Mouse (Mus musculus): ENCODE results near the gene Crybg1.
A peak's percentile ranks its signal among the peaks of the same experiment; 100 is the strongest.

The Crybg1 gene

GRCm38 (mm10) chr10:44080351-44080750 lies 68.3 kb downstream of the Crybg1 start:
- DNase-seq = no peak

GRCm38 (mm10) chr10:44078799-44079521 lies 69.7 kb downstream of the Crybg1 start:
- no peak for DNase-seq

DNA sequence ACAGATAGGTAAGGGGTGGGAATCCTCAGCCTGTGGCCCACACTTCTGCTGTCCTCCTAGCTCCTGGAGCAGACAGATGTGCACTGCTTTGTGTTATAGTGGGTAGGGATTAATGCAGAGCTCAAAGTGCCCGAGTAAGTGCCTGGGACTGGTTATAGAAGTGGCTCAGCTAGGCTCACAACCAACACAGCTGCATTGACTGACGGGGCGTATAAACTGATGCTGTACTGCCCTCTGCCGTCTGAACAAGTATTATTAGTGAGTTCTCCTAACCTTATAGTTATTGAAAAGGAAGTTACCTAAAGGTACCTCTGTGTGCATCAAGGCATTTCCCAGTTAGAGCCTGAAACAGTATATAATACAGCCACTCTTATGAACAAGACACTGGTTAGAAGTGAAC lies 77.6 kb downstream of the Crybg1 start:
- peak; percentile 15 to 22 for DNase-seq

DNA sequence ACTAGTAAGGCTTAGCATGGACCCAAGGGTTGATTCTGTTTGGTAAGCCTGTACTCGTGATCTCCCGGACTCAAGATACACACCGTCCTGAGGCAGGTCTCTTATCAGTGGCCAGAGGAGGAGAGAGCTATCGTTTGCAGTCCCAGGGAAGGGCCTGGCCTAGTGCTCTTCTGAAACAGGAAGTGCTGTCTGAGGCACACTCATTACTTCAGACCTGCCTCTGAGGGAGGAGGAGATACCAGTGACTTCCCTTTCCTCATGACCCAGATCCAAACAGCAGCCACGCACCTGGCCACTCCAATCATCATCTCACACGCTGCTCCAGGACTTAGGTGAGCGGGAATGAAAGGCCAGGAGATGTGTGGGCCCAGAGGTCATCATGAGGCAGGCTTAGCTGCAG lies 79.5 kb downstream of the Crybg1 start:
- DNase-seq = no peak

- no peak for DNase-seq
Observed at GRCm38 (mm10) chr10:44065848-44066360, 82.7 kb downstream of the Crybg1 start.

- DNase-seq = no peak
Observed at GRCm38 (mm10) chr10:44062981-44063380, 85.7 kb downstream of the Crybg1 start.

DNA sequence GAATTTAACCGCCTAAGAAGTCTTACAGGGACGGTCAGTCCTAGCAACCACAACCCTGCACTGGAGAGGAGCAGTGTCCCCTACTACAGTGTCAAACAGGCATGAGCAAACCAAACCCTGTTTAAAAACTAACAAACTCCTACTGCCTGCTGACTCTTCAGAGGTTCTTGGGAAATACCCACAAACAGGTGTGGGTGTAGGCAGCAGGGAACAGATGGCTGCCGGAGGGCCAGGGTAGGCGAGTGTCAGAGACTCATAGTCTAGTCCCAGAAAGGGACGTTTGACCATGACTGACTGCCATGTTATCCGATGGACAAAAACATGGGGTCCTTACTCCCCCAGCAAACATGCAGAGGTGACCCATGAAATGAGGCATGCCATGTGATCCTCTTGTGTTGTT lies 97.7 kb downstream of the Crybg1 start:
- DNase-seq = no peak

- DNase-seq = no peak
Observed at GRCm38 (mm10) chr10:44044727-44045126, 103.9 kb downstream of the Crybg1 start.

DNA sequence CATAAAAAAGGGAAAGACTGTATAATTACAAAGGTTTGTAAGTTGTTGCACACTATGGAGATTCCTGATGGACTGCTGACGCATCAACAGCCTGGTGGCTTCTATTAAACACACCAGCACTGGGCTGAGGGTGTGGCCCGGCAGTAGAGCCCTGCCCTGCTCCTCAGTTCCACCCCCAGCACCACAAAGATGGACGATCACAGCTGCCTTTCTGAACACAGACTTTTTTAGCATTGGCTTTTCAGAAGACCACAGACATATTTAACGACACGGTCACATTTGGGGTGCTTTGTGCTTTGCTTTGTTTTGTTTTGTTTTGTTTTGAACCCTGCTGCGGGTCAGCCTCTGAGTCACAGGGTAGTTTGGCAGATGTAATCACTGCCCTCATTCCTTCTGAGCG lies 105.0 kb downstream of the Crybg1 start:
- no peak for DNase-seq

DNA sequence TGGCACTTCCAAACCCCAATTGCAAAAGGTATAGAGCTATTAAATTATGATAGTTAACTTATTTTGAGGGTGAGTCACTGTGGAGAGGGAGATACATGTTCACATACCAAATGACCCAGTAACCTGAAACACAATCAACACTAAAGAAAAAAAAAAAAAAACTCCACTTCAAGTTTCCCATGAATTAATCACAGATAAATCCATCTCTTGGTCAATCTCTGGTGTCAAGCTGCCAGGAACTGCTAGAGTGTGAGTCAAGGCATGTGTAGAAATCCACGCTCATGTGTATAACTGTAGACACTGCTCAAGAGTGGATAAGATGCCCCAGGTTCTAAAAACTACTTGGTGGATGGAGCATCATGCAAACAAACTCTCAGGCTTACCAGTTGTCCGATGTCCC lies 109.5 kb downstream of the Crybg1 start:
- DNase-seq = no peak

DNA sequence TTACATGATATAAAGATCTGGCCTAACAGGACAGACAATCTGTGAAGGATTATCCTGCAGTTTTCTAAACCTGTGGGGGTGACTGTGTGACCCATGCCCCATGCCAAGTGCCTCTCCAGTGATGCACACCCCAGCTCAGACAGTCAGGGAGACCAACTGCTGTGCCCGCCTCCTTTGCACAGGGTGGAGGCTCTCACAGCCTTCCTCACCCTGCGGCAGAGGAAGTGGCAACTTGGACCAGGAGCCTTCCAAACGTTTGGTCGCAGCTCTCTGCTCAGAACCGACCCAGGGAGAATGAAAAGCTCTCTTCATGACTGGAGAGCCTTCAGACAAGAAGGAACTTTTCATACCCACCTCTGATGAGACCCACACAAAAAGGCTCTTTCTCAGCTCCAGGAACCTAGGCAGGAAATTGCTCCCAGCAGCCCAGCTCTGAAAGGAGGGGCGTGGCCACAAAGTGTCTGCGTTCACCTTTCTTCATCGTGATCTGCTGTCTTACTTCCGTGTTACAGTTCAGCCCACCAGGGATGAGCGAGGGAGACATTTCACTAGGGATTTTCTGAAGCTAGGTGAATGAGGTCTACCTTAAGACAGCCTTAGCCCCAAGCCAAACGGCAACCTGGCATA lies 110.6 kb downstream of the Crybg1 start:
- no peak for DNase-seq

DNA sequence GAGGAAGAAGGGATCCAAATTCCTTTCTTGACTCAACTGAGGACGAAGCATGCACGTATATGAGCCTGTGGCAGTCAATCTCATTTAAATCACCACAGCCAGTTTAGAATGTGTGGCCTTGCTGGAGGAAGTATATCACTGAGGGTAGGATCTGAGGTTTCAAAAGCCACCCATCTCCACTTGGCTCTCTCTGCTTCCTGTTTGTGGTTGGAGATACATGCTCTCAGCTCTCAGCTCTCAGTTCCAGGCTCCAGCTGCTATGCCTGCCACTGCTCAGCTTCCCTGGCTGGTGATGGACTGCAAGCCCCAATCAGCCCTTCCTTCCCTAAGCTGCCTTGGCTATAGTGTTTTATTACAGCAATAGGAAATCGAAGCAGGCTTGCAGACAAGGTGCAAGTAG lies 119.1 kb downstream of the Crybg1 start:
- DNase-seq = no peak

DNA sequence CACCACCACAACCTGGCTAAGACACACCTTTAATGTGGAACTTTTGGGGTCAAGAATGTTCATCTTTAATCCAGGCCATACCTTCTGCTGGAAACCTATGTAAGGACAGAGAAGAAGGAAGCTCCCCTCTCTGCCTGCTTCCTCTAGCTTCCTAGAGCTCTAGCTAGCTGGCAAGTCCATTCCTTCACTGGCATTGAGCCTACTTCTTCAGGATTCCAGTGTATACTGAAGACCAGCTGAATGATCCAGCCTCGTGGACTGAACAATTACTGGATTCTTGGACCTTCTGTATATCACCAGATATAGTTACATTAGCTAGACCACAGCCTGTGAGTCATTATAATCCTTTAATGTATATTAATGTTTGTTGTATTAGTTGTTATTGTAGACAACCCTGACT lies 121.4 kb downstream of the Crybg1 start:
- DNase-seq = no peak

- no peak for DNase-seq
Observed at GRCm38 (mm10) chr10:44026105-44026504, 122.5 kb downstream of the Crybg1 start.

- no peak for DNase-seq
Observed at GRCm38 (mm10) chr10:44024705-44025104, 123.9 kb downstream of the Crybg1 start.

- no peak for DNase-seq
Observed at GRCm38 (mm10) chr10:44020141-44020540, 128.5 kb downstream of the Crybg1 start.

GRCm38 (mm10) chr10:44018562-44018961 lies 130.1 kb downstream of the Crybg1 start:
- no peak for DNase-seq

GRCm38 (mm10) chr10:44015631-44016030 lies 133.0 kb downstream of the Crybg1 start:
- DNase-seq = no peak

GRCm38 (mm10) chr10:44013885-44014284 lies 134.8 kb downstream of the Crybg1 start:
- DNase-seq = no peak

- DNase-seq = no peak
Observed at GRCm38 (mm10) chr10:44011408-44011807, 137.2 kb downstream of the Crybg1 start.

GRCm38 (mm10) chr10:44008808-44009207 lies 139.8 kb downstream of the Crybg1 start:
- DNase-seq = no peak

- no peak for DNase-seq
Observed at GRCm38 (mm10) chr10:44006815-44007214, 141.8 kb downstream of the Crybg1 start.

- DNase-seq = no peak
Observed at GRCm38 (mm10) chr10:44005677-44006641, 142.7 kb downstream of the Crybg1 start.
